Mouse (Mus musculus): ENCODE measurements around the gene Crim1. TPM values are rescaled to one million over a fixed set of nuclear protein-coding genes. Genes with fewer than 3 reads are reported as not detected.
A peak's percentile ranks its signal among the peaks of the same experiment; 100 is the strongest.

The Crim1 gene
- polyA plus RNA-seq, 1 experiment from 2014 or later = 3.6 TPM

DNA sequence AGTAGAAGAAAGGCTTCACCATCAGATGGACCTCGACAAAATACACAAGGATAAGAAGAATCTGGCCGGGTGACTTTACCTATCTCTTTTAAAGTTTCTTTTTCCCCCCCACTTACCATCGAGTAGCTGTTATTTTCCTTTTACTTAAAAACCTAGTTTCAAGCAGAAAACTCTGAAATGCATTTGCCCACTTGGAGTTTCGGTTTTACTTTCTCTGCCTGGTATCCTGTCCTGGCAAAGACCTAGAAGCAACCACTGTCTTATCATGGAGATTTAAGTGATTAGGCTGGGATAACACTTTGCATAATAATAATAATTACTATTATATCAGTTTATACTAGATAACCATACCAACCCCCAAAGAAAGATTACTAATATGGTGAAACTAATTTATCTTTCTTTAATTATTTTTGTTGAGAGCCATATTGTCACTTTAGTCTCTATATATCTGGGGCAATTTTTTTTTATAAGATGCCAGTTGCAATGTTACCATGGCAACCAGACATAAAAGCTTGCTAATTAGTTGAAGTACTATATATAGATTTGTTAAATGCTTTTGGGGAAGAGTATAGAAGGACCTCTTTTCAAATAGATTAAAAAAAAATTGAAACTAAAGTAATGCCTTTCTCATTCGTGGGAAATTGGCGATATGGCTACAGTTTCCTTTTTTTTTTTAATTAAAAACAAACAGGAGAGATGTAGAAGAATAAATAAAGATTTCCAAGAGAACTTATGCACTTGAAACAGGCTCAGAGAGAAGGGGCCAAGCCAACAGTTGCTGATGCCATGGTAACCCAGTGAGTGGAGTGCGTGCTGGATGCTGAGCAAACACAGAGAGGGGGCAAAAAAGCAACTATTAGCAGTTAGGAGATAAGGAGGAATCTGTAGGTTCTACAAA is 74.8 kb downstream of the Crim1 start:
- 50% methylated on average over 7 of the region's 7 CpGs for WGBS
- H3K36me3 ChIP-seq (ENCODE audit: control insufficient read depth, insufficient read depth, low read length) = no peaks in the 10 kb centered on the region
- H3K27me3 ChIP-seq (replicated peaks; ENCODE audit: control insufficient read depth, insufficient read depth, low read length) = no peaks in the 10 kb centered on the region
- ATAC-seq (peak; percentile 69; the same call in 1 of the 2 replicates), DNase-seq (ENCODE audit: low spot score) (peak; percentile 68)
- H3K9ac ChIP-seq (ENCODE audit: low read length) = no peak overlapping the region
- peaks cover 24% of the 10 kb centered on the region for H3K4me1 ChIP-seq (ENCODE audit: control insufficient read depth, insufficient read depth, low read length)
- no peak overlapping the region for H3K4me2 ChIP-seq (ENCODE audit: low read length)
- H3K9me3 ChIP-seq (replicated peaks; ENCODE audit: control insufficient read depth, low read length) = no peaks in the 10 kb centered on the region
- H3K4me3 ChIP-seq (ENCODE audit: low read depth, low read length) = no peak overlapping the region
- H3K27ac ChIP-seq (ENCODE audit: low read depth, low read length) = 0 out of 2 replicates have a peak overlapping the region, but pooled peaks have one; percentile 4

DNA sequence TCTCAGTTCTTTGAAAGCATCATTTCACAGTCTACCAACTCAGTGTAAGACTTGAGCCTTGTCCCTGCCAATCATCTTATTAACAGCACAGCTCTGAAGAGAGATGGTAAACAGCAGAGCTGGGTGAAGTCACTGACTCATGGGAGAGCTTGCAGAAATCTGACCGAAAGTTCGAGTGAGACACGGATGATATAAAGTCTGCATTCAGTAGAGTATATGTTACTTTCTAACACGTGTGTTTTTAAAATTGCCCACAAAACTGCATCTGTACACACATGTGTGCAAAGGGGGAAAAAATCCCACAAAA is 75.4 kb downstream of the Crim1 start:
- Histone ChIP-seq H3K4me3 (ENCODE audit: low read depth, low read length) (no peak overlapping the region), H3K4me2 (ENCODE audit: low read length) (no peak overlapping the region), H3K27ac (ENCODE audit: low read depth, low read length) (0 out of 2 replicates have a peak overlapping the region, but pooled peaks have one; percentile 4), H3K36me3 (ENCODE audit: control insufficient read depth, insufficient read depth, low read length) (no peaks in the 10 kb centered on the region), H3K9ac (ENCODE audit: low read length) (no peak overlapping the region), H3K27me3 (replicated peaks; ENCODE audit: control insufficient read depth, insufficient read depth, low read length) (no peaks in the 10 kb centered on the region), H3K9me3 (replicated peaks; ENCODE audit: control insufficient read depth, low read length) (no peaks in the 10 kb centered on the region), H3K4me1 (ENCODE audit: control insufficient read depth, insufficient read depth, low read length) (peaks cover 24% of the 10 kb centered on the region)
- DNase-seq (ENCODE audit: low spot score) = no peak
- 71% methylated on average over 4 of the region's 4 CpGs for WGBS
- peak; percentile 35; the same call in 1 of the 2 replicates for ATAC-seq

DNA sequence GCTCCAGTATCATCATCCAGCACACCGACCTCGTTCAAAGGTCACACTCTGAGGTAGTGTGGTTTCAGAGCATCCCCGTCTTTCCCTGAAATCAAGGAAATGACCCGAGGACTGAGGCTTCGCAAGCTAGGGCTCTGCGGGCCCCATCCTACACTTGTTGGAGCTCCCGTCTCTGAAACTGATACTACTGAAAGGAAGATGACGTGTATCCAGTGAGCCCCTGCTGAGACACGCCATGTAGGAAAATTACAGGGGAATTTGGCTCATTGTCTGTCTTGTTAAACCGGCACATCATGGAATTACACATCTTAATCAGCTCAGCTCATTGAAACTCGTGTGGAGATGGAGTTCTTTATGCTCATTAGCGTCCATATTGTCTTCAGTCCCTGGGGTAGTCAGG is 79.1 kb downstream of the Crim1 start:
- Histone ChIP-seq H3K4me2 (ENCODE audit: low read length) (no peak overlapping the region), H3K27me3 (replicated peaks; ENCODE audit: control insufficient read depth, insufficient read depth, low read length) (no peaks in the 10 kb centered on the region), H3K9me3 (replicated peaks; ENCODE audit: control insufficient read depth, low read length) (no peaks in the 10 kb centered on the region), H3K4me1 (ENCODE audit: control insufficient read depth, insufficient read depth, low read length) (peaks cover 10% of the 10 kb centered on the region; the same call in 1 of the 2 replicates), H3K4me3 (ENCODE audit: low read depth, low read length) (no peak overlapping the region), H3K27ac (ENCODE audit: low read depth, low read length) (no peak overlapping the region), H3K9ac (ENCODE audit: low read length) (no peak overlapping the region), H3K36me3 (ENCODE audit: control insufficient read depth, insufficient read depth, low read length) (no peaks in the 10 kb centered on the region)
- WGBS = 61% methylated on average over 12 of the region's 12 CpGs
- ATAC-seq (no peak), DNase-seq (ENCODE audit: low spot score) (no peak)

DNA sequence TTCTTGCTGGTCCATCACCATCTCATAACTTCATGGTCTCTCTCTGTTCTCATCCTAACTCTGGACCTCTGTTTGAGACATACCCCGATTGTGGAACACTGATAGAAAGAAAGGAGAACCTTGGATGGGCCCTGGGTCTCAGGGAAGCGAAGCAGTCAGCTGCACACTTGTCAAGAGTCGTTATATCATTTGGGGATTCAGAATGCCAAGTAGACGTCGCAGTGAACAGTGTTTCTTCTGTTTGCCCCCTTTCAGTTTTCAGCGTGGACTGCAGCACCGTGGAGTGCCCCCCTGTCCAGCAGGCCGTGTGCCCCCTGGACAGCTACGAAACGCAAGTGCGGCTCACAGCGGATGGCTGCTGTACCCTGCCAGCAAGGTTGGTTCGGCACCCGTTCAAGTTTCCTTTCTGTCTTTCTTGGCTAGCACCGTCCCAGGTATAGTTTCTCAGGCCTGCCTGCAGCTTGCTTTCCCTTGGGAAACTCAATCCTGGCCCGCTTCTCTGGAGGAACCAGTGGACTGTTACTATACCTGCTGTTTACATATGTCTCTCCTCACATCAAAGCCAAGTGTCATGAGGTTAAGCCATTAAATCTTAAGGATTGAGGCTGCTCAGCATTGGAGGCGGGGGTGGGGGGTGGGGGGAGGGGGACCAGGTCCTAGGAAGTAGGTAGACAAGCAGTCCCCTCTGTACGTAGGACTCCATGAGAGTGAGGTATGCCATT is 81.1 kb downstream of the Crim1 start:
- 85% methylated on average over 18 of the region's 18 CpGs for WGBS
- Histone ChIP-seq H3K4me2 (ENCODE audit: low read length) (no peak overlapping the region), H3K4me1 (ENCODE audit: control insufficient read depth, insufficient read depth, low read length) (no peaks in the 10 kb centered on the region)

DNA sequence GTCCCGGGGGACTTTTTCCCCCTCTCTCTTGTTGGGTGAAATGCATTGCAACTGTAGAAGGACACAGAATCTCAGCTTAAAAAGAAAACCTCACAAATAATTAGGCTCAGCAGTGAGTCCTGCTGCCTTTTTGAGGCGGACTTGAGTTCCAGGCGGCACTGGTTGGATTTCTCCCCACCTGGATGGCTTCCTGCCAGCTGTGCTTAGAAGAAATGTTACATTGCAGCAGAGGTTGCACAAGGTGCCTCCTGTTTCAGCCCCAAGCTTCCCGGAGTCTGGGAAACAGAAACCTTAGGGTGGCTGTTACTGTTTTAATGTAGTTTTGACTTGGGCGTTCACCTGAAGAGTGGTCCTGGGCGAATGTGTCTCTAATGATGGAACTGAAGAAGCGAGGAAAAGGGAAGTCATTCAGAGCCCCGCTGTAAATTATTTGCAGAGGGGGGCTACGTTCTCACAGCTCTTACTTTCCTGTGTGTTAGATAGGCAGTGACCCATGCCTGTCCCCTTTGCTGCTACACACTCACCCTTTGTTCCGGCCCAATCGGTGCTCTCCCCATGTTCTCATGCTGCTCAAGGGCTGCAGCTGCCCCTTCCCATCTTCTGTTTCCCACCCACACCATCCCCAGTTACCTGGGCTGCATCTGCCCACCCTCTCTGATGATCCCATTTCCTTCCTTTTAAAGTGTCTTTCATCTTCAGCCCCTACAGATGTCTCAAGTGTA is 83.4 kb downstream of the Crim1 start:
- DNase-seq (ENCODE audit: low spot score) = no peak
- no peak overlapping the region for H3K9ac ChIP-seq (ENCODE audit: low read length)
- no peak overlapping the region for H3K4me2 ChIP-seq (ENCODE audit: low read length)
- H3K4me1 ChIP-seq (ENCODE audit: control insufficient read depth, insufficient read depth, low read length) = no peaks in the 10 kb centered on the region
- no peaks in the 10 kb centered on the region for H3K27me3 ChIP-seq (replicated peaks; ENCODE audit: control insufficient read depth, insufficient read depth, low read length)
- ATAC-seq = no peak
- no peak overlapping the region for H3K27ac ChIP-seq (ENCODE audit: low read depth, low read length)
- no peaks in the 10 kb centered on the region for H3K36me3 ChIP-seq (ENCODE audit: control insufficient read depth, insufficient read depth, low read length)
- 82% methylated on average over 11 of the region's 11 CpGs for WGBS
- H3K9me3 ChIP-seq (replicated peaks; ENCODE audit: control insufficient read depth, low read length) = no peaks in the 10 kb centered on the region
- no peak overlapping the region for H3K4me3 ChIP-seq (ENCODE audit: low read depth, low read length)

More for the DNA sequence above, 81.1 kb downstream of the Crim1 start:
- Histone ChIP-seq H3K4me3 (ENCODE audit: low read depth, low read length) (no peak overlapping the region), H3K36me3 (ENCODE audit: control insufficient read depth, insufficient read depth, low read length) (no peaks in the 10 kb centered on the region), H3K9ac (ENCODE audit: low read length) (no peak overlapping the region), H3K9me3 (replicated peaks; ENCODE audit: control insufficient read depth, low read length) (no peaks in the 10 kb centered on the region), H3K27me3 (replicated peaks; ENCODE audit: control insufficient read depth, insufficient read depth, low read length) (no peaks in the 10 kb centered on the region), H3K27ac (ENCODE audit: low read depth, low read length) (no peak overlapping the region)
- ATAC-seq (no peak), DNase-seq (ENCODE audit: low spot score) (no peak)

DNA sequence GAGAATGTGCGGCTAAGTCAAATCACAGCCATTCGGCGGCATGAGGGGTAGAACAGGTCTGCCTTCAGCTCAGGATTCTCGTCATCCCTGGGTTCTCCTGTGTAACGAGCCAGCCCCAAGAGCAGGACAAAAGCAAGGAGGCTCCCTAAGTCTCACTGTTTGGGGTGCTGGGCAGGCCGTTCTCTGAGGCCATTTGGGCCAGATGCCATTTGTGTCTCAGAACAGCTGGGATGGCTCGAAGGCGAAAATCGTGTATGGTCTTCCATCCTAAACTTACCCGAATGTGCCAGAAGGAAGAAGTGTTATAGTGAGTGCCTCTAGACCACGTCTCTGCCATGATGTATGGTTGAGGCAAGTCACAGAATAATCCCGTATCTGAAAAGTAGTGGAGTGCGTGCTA is 86.0 kb downstream of the Crim1 start:
- no peak overlapping the region for H3K27ac ChIP-seq (ENCODE audit: low read depth, low read length)
- H3K9ac ChIP-seq (ENCODE audit: low read length) = no peak overlapping the region
- no peaks in the 10 kb centered on the region for H3K36me3 ChIP-seq (ENCODE audit: control insufficient read depth, insufficient read depth, low read length)
- no peak overlapping the region for H3K4me2 ChIP-seq (ENCODE audit: low read length)
- no peaks in the 10 kb centered on the region for H3K27me3 ChIP-seq (replicated peaks; ENCODE audit: control insufficient read depth, insufficient read depth, low read length)
- WGBS = 85% methylated on average over 13 of the region's 13 CpGs
- ATAC-seq (no peak), DNase-seq (ENCODE audit: low spot score) (no peak)
- H3K4me1 ChIP-seq (ENCODE audit: control insufficient read depth, insufficient read depth, low read length) = no peaks in the 10 kb centered on the region
- H3K9me3 ChIP-seq (replicated peaks; ENCODE audit: control insufficient read depth, low read length) = no peaks in the 10 kb centered on the region
- H3K4me3 ChIP-seq (ENCODE audit: low read depth, low read length) = no peak overlapping the region

DNA sequence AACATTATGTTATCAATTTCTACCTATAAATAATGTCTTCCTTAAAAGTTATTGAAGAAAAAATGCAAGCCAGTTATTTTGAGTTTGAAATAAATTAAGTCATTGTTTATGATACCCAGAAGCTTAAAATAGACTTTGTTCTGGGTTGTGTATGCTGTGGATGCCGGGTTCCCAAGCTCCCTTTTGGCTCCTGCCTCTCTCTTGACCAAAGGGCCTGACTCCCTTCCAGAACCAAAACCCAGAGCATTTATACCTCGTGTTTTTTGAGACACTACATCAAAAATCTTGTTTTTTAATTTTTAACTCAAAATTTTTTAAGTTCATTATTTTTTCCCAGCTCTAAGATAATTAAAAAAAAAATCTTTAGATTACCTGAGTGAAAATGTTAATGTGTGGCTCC is 87.3 kb downstream of the Crim1 start:
- 83% methylated on average over 2 of the region's 2 CpGs for WGBS
- Histone ChIP-seq H3K9ac (ENCODE audit: low read length) (no peak overlapping the region), H3K4me2 (ENCODE audit: low read length) (no peak overlapping the region), H3K27ac (ENCODE audit: low read depth, low read length) (no peak overlapping the region), H3K9me3 (replicated peaks; ENCODE audit: control insufficient read depth, low read length) (no peaks in the 10 kb centered on the region), H3K27me3 (replicated peaks; ENCODE audit: control insufficient read depth, insufficient read depth, low read length) (no peaks in the 10 kb centered on the region), H3K4me3 (ENCODE audit: low read depth, low read length) (no peak overlapping the region), H3K36me3 (ENCODE audit: control insufficient read depth, insufficient read depth, low read length) (no peaks in the 10 kb centered on the region), H3K4me1 (ENCODE audit: control insufficient read depth, insufficient read depth, low read length) (no peaks in the 10 kb centered on the region)
- no peak for DNase-seq (ENCODE audit: low spot score)
- ATAC-seq = no peak

DNA sequence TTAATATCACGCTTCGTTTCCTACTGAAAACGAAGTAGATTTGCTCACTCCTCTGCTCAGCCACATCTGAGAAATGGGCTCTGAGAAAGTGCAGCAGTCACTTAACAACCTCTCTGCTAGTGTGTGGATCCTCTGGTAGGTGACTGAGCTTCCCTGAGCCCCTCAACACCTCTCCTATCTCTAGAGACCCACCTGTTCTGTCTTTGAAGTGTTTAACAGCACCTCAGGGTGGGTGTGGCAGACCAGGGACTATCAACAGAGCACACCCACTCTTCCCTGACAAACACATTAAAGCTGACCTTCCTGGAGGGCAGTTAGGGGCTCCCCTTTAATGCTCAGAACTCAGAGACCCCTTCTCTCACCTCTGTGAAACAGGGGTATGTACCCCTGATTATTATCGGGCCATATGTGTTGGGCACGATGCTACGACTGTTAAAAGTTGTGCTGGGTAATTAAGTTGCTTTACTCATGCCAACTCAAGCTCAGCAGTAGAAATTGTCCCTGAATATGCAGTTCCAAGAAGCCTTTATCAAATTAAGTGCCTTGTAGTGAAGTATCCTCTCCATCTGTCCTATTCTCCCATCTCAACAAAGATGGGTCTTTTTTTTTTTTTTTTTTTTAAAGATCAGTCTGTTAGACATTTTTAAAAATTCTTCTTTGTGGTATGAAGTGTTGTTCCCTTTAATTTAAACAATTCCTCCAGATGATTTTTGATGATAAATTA is 90.3 kb downstream of the Crim1 start:
- no peaks in the 10 kb centered on the region for H3K27me3 ChIP-seq (replicated peaks; ENCODE audit: control insufficient read depth, insufficient read depth, low read length)
- no peak overlapping the region for H3K4me3 ChIP-seq (ENCODE audit: low read depth, low read length)
- no peak overlapping the region for H3K4me2 ChIP-seq (ENCODE audit: low read length)
- no peaks in the 10 kb centered on the region for H3K4me1 ChIP-seq (ENCODE audit: control insufficient read depth, insufficient read depth, low read length)
- H3K9ac ChIP-seq (ENCODE audit: low read length) = no peak overlapping the region
- ATAC-seq = no peak
- no peak overlapping the region for H3K27ac ChIP-seq (ENCODE audit: low read depth, low read length)
- H3K9me3 ChIP-seq (replicated peaks; ENCODE audit: control insufficient read depth, low read length) = no peaks in the 10 kb centered on the region
- DNase-seq (ENCODE audit: low spot score) = no peak
- H3K36me3 ChIP-seq (ENCODE audit: control insufficient read depth, insufficient read depth, low read length) = no peaks in the 10 kb centered on the region
- WGBS = 86% methylated on average over 6 of the region's 6 CpGs
